Mouse (Mus musculus) bone marrow macrophage, adult 2 months (primary cell): Measurements from ENCODE around the gene Emc9. TPM values are rescaled to one million over a fixed set of nuclear protein-coding genes. Genes with fewer than 3 reads are reported as not detected.

ENCODE experiments used
- H3K27ac ChIP-seq: 2 replicates; pipeline ENCODE4 v1.5.1; 2012; ENCODE audit warnings: low read depth, low read length; ENCODE audit not compliant: insufficient read depth
- H3K4me1 ChIP-seq: 2 replicates; pipeline ENCODE4 v1.6.1; 2012; ENCODE audit warnings: low read length; ENCODE audit not compliant: control insufficient read depth, insufficient read depth
- H3K4me3 ChIP-seq: 2 replicates; pipeline ENCODE4 v1.5.1; 2012; ENCODE audit warnings: mild to moderate bottlenecking, low read length, moderate library complexity; ENCODE audit not compliant: insufficient read depth
- CTCF ChIP-seq: IDR thresholded peaks from 2 replicates; pipeline ENCODE4 v1.5.1; 2012; ENCODE audit warnings: low read depth, mild to moderate bottlenecking, low read length, moderate library complexity
- POLR2A ChIP-seq: IDR thresholded peaks from 2 replicates; pipeline ENCODE4 v1.6.1; 2012; ENCODE audit warnings: mild to moderate bottlenecking, low read depth, low read length, borderline replicate concordance
- polyA plus RNA-seq: library from polyadenylated mRNA; stranded (reverse); fragments of >200 nt; gene quantifications from 2 replicates; pipeline ENCODE4 v1.2.4, GENCODE M21; 2012; ENCODE audit not compliant: missing spikeins, insufficient read depth, insufficient read length

The Emc9 gene
- 19.3 and 21.9 TPM in 2 replicates for polyA plus RNA-seq

DNA sequence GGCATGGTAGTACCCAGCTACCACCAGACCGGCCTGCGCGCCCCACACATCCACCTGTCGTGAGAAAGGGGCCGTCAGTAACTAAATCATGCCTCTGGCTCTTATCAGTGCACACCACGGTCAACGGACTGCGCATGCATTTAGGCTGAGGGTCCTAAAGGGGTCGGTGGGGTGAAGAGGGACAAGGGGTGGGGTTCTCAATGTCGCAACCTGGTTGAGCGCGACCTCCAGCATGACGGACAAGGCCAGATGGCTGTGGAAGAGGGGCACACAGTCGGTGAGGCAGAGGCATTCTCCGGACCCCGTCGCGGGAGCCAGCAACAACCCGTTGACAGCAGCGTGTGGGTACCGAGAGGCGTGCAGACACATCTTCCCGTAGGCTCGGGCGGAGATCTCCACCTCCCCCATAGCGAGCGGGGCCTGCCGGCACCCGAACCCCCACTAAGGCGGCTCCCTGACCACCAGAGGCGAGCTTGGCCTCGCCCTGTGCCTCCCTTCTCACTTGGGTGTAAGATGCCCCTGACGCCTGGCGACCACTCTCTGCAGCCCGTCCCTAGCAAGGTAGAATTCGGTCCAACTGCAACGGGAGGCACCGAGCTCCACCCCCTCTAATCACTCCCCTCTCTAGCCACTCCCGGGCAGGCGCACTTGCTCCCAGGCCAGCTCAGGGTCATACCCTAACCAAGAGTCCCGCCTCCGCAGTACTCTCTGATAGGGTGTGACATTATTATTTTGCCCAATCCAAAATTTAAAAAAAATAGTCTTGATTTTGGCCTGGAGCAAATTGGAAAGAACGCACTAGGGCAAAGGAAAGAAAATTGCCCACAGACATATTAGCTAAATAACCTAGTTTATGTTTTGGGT lies at the start of gene Emc9:
Gene Emc9, minus strand, starts transcription at position 601 of the 864 bp plus-strand sequence.
- no peak for TF ChIP-seq POLR2A
- no peak for TF ChIP-seq CTCF
- peak within 1 kb of the TSS; percentile 63 for H3K27ac ChIP-seq
- H3K4me3 ChIP-seq = peak within 1 kb of the TSS; percentile 79
- peaks cover 18% of the 10 kb centered on the region for H3K4me1 ChIP-seq

DNA sequence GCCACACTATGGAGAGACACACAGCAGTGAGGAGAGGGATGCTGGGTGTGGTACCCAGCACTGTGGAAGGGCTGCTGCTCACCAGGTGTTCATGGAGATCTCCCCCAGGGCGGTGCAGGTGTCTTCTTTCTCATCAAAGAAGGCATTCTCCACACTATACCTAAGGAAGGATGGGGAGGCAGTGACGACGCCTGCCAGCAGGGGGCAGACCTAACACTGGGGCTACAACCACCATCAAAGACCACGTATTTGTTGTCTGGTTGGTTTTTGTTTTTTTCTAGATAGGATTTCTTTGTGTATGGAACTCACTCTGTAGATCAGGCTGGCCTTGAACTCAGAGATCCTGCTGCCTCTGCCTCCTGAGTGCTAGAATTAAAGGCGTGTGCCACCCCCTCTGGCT lies 44.2 kb upstream of the Emc9 start:
- H3K27ac ChIP-seq = no peak overlapping the region
- peak; percentile 70 for TF ChIP-seq CTCF
- no peak for TF ChIP-seq POLR2A
- H3K4me3 ChIP-seq = no peak overlapping the region
- no peaks in the 10 kb centered on the region for H3K4me1 ChIP-seq

DNA sequence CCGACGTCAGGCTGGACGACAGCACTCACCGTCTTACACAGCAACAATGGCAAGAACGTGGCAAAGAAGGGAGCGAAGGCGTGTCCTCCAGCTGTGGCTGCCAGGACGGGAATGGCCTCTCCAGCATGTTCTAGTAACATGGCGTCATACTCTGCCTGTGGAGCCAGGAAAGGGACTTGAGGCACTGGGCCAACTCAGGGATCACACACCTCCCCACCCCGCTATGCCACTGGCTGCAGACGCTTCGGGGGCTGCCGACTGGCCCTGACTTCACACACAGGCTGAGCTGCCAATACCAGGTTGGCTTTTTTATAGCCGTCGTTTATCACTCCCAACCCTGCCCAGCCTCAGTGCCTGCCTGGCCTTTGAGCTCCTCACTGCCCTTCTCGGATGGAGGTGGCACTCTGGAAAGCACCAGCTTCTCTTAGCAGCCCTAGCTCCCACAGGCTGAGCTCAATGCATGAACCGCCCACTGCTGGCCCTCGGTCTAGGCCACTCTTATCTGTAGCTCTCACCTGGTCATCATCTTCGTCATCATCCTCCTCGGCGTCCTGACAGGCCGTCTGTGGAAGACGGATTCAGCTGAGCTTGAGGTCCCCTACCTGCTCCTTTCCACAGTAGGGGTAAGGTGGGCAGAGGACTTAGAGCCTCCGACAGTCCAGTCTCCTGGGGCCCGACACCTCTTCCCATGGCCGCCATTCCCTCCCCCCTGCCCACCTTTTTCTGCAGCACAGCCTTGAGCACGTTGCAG lies 43.1 kb upstream of the Emc9 start:
- H3K27ac ChIP-seq = no peak overlapping the region
- no peaks in the 10 kb centered on the region for H3K4me1 ChIP-seq
- no peak overlapping the region for H3K4me3 ChIP-seq
- TF ChIP-seq POLR2A (no peak), CTCF (no peak)

DNA sequence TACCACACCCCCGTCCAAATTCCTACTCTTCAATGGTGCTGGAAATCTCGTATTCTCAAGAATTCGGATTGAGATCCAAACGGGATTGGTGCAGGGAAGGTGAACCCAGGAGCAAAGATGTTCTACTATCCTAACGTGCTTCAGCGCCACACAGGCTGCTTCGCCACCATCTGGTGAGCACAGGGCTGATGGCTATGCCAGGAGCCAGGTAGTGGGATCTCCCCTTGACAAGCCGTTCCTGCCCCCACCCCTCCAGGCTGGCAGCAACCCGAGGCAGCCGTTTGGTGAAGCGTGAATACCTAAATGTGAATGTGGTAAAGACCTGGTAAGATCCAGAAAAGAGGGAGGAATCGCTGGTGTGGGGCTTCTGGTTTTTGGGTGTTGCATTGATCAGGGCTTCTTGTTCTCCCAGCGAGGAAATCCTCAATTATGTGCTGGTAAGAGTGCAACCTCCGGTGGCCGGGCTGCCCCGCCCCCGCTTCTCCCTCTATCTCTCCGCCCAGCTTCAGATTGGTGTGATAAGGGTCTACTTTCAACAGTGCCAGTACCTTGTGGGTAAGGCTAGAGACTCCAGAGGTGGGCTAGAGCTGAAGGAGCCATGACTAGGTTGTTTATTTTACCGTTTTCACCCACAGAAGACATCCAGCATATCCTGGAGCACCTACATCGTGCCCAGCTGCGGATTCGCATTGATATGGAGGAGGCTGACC lies 33.5 kb upstream of the Emc9 start:
- no peak for TF ChIP-seq POLR2A
- TF ChIP-seq CTCF = no peak
- H3K4me3 ChIP-seq = no peak overlapping the region
- no peak overlapping the region for H3K27ac ChIP-seq
- H3K4me1 ChIP-seq = no peaks in the 10 kb centered on the region

DNA sequence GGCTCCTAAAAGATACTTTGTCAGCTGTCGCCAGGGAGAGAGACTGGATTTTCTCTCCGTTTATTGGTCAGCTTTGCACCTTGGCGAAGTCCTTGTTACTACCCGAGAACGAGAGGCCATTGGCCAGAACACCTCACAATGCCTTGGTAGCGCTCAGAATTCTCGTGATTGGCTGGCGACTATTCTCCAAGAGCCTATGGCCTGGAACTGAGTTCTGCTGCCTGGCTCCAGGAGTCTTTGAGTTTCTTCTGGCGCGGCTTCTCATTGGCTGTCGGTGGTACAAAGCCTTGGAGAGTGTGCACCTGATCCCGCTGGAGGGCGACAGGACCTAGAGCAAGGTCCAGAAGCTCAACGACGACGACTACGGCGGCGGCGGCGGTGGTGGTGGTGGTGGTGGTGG lies 32.7 kb upstream of the Emc9 start, which contains the start of gene Rec8:
Gene Rec8, plus strand, starts transcription at position 216 of the 400 bp plus-strand sequence.
- no peak for TF ChIP-seq CTCF
- no peaks in the 10 kb centered on the region for H3K4me1 ChIP-seq
- H3K27ac ChIP-seq = no peak within 1 kb of the TSS
- no peak within 1 kb of the TSS for H3K4me3 ChIP-seq

DNA sequence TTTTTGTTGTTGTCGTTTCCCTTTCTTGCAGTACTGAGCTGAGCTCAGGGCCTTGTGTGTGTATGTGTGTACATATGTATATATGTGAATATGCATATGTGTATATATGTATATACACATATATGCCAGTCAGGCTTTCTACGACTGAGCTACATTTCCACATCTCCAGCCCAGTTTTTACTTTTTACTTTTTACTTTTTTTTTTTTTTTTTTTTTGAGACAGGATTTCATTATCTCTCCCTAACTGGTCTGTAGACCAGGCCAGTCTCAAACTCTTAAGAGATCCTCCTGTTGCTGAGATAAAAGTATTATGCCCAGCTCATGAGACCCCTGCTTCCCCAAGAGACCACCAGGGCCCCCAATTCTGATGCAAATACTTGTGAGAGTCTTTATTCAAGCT lies 31.7 kb upstream of the Emc9 start:
- Histone ChIP-seq H3K4me3 (no peak overlapping the region), H3K4me1 (no peaks in the 10 kb centered on the region), H3K27ac (no peak overlapping the region)
- TF ChIP-seq POLR2A (no peak), CTCF (no peak)

DNA sequence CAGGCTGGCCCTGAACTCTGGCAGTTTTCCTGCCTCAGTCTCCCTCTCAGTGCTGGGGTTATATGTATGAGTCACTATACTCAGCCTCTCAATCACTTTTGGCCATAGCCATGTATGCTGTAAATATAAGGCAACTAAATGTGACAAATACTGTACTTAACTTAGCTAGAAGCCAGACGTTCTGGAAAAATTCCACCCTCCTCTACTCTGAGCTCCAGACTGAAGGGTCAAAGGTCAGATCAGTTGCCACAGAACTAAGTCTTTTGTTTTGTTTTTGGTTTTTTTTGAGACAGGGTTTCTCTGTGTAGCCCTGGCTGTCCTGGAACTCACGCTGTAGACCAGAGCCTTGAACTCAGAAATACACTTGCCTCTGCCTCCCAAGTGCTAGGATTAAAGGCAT lies 30.8 kb upstream of the Emc9 start:
- H3K27ac ChIP-seq = no peak overlapping the region

DNA sequence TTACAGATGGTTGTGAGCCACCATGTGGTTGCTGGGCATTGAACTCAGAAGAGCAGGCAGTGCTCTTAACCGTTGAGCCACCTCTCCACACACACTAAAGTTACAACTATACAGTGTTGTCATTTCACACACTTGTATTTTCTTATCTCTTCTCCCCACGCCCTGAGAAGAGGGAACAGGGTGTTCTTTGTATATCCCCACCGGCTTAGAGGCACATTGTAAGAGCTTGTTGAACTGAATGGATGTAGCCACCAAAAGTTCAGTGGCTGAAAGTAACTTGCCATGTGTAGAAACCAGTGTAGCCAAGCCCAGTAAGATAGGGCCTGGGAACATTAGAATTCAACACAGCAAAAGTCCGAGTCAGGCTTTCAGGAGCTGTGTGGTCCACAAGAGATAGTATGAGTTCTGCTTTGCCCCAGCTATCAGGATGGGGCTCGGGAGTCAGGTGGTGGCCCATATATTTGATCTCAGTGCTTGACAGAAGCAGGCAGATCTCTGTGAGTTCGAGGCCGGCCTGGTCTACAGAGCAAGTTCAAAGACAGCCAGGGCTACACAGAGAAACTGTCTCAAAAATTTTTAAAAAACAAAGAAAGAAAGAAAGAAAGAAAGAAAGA lies 29.6 kb upstream of the Emc9 start:
- no peak overlapping the region for H3K27ac ChIP-seq
- no peaks in the 10 kb centered on the region for H3K4me1 ChIP-seq

More for the DNA sequence above, 30.8 kb upstream of the Emc9 start:
- TF ChIP-seq CTCF = no peak
- TF ChIP-seq POLR2A = no peak
- no peaks in the 10 kb centered on the region for H3K4me1 ChIP-seq
- H3K4me3 ChIP-seq = no peak overlapping the region

DNA sequence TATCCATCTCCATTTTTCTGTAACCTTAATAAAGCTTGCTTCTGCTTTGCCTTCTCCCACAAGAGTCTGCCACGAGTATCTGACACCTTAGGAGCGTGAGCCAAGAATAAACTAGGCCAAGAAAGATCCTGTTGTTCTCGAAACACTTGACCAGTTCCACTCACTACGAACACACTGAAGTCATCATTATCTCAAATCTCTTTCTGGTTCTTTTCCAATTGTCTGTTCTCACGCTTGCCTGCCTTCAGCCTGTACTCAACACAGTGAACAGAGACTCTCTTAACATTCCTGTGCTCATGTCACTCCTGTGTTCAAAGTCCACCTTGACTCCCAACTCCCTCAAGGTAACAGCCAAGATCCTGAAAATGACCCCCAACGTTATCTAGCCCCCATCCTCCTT lies 28.2 kb upstream of the Emc9 start:
- H3K4me1 ChIP-seq = no peaks in the 10 kb centered on the region

More for the DNA sequence above, 29.6 kb upstream of the Emc9 start:
- no peak overlapping the region for H3K4me3 ChIP-seq
- no peak for TF ChIP-seq CTCF
- TF ChIP-seq POLR2A = no peak

More for the DNA sequence above, 28.2 kb upstream of the Emc9 start:
- Histone ChIP-seq H3K4me3 (no peak overlapping the region), H3K27ac (no peak overlapping the region)
- TF ChIP-seq CTCF (no peak), POLR2A (no peak)
